Mouse (Mus musculus) CH12F3 (cell line): ENCODE results near the gene Dpp6.

Source experiments
- in situ Hi-C: fragments of 300-500 bp; cut with MboI; formaldehyde crosslinking; loops from 2 replicates; pipeline ENCODE4 v1.14.3; 2020; ENCODE audit warnings: low sequenced_read_pairs

Dpp6 gene

DNA sequence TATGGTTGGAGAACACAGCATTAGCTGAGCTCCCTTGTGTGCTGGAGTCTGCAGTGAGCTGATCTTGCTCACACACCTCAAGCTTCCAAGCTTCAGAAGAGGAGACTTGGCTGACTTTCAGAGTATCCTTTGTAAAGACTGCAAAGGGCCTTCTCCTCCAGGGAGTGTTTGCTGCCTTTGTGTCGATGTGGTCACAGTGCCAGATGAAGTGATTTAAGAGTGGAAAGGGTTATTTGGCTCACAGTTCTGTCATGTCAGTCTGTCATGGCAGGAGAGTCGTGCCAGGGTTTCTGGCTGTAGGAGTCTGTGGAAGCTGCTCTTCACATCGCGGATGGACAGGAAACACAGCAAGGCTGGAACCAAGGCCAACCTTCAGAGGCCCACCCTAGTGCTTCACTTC is 899.0 kb downstream of the Dpp6 start:
- in situ Hi-C loops, result no loop called here

DNA sequence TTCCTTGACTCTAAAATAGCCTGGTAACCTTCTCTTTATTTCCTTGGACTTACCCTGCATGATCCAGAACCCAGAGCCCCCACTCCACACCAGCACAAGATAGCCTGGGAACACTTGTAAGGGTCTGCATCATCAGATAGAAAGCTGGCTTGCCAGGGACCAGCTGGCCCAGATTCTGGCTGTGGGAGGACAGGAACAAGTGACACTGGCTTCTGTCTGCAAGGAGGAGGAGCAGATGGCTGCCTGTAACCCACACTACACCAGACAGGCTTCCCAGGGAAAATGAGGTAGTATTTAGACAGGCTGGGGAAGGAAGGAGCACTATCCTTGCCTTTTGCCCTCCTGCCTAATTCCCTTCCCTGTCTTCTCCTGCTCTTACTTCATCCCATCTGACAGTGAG is 900.3 kb downstream of the Dpp6 start:
- in situ Hi-C loops, result no loop called here

- in situ Hi-C loops, result no loop called here
Measured at GRCm38 (mm10) chr5:27719311-27719710, 902.3 kb downstream of the Dpp6 start.

DNA sequence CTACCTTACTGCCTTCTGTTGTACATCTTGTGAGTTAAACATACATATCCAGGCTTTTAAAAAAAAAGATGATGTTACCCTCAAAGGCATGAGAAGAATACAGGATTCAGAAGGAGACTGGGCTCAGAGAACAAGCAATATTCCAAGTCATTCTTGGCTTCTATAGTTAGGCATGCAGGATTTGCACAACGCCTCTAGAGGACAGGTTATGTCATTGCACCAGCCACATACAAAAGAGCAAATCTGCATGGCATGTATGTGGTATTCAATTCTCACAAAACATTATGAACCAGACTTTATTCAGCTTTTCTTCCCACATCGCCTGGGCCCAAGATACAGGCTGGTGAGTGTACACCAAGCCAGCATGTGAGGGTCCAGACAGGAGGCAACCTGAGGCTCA is 907.5 kb downstream of the Dpp6 start:
- in situ Hi-C loops, result no loop called here

GRCm38 (mm10) chr5:27730666-27731065 is 913.7 kb downstream of the Dpp6 start:
- in situ Hi-C loops, result no loop called here

- in situ Hi-C loops, result no loop called here
Measured at GRCm38 (mm10) chr5:27731392-27731791, 914.4 kb downstream of the Dpp6 start.

DNA sequence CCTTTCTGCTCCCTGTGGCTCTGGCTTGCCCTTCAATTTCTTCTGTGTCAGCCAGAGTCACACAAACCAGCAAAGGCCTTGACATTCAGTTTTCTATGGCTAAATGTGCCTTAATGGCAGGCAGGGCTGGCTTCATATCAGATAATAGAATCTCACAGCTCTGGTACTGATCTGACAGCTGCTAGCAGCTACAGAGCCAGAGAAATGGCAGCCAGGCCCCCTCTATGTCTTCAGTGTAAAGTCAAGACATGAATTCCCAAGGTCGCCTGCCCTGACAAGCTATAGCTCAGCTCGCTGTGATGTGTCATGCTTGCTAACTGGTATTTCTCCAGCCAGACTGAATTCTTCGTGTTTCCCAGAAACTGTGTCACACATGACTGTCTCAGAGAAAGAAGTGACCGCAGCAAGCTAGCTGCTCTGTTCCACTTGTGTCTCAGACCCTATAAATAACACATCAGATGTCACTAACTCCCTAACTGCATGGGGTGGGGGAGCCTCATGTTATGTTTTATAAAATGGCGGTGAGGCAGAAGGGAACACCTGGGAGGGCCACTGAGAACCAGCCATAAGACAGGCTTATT is 915.4 kb downstream of the Dpp6 start:
- in situ Hi-C loops, result no loop called here

GRCm38 (mm10) chr5:27737168-27737567 is 920.2 kb downstream of the Dpp6 start:
- in situ Hi-C loops, result no loop called here

DNA sequence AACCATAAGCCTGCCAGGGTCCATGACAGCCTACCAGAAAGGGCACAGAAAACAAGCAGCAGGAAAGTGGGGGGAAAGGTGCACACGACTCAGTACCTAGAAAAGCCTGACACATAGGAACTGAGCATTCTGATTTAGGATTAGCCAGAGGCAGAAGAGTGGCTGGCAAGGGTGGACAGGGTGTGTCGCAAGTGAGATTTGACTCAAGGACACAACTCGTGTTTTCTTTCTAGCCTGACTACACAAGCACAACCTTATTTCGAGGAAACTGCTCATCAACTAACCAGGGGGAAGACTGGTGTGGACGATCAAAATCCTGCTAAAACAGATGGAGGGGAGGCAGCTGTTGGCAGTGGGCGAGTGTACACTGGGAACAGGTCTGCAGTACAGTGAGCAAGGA is 922.2 kb downstream of the Dpp6 start:
- in situ Hi-C loops, result no loop called here

- in situ Hi-C loops, result no loop called here
Measured at GRCm38 (mm10) chr5:27744944-27745343, 927.9 kb downstream of the Dpp6 start.

DNA sequence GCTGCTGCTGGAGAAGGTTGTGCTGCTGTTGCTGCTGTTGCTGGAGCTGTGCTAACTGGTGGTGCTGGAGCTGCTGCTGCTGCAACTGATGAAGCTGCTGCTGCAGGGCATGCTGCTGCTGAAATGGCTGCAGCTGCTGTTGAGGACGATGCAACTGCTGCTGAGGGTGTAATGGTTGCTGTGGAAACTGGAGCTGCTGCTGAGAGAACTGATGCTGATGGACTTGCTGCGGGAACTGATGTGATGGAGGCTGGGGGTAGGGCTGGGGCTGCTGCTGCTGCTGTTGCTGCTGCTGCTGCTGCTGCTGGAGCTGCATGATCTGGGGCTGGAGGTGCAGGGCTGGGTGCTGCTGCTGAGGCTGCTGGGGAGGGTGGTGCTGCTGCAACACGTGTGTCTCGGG is 948.8 kb downstream of the Dpp6 start:
- in situ Hi-C loops, result no loop called here

DNA sequence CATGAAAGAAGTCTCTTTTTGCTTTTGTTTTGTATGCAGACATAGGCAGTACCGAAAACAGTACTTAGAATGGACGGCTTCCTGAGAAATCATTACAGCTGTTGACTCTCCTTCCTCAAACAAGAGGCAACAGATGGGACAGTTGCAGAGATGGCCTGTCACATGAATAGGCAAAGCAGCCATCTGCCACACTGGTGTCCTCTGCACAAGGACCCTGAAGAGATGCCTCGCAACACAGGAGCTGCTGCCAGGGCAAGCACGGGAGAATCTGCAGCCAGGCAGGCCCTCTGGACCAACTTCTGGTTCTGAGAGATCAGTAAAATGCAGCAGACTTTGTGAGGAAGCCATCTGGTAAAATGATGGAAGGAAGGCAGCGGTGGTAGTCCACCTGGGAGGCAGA is 950.9 kb downstream of the Dpp6 start:
- in situ Hi-C loops, result no loop called here
